Mouse (Mus musculus): ENCODE results near the gene Gm4131. TPM values are rescaled to one million over a fixed set of nuclear protein-coding genes. Genes with fewer than 3 reads are reported as not detected.

Gene Gm4131
- total and polyA plus RNA-seq, 2 experiments from 2014 or later, result 0.22 TPM; not detected in 1

GRCm38 (mm10) chr14:62454760-62455569 is 111.8 kb downstream of the Gm4131 start:
- Histone ChIP-seq H3K4me3 (ENCODE audit: low read depth, low read length) (0 out of 2 replicates have a peak overlapping the region, but pooled peaks have one; percentile 22), H3K4me1 (ENCODE audit: insufficient read depth) (peaks cover 24% of the 10 kb centered on the region), H3K9me3 (ENCODE audit: low read length) (no peaks in the 10 kb centered on the region), H3K9ac (0 out of 2 replicates have a peak overlapping the region, but pooled peaks have one; percentile 35), H3K27me3 (ENCODE audit: insufficient read depth, low read length) (no peaks in the 10 kb centered on the region), H3K27ac (ENCODE audit: low read depth, low read length) (peak overlapping the region; percentile 37), H3K36me3 (ENCODE audit: insufficient read depth) (no peaks in the 10 kb centered on the region), H3K4me2 (ENCODE audit: low read depth) (peak overlapping the region; percentile 41)
- DNase-seq (peak; percentile 81), ATAC-seq (peak; percentile 78)
- no peak; the same call in 1 of the 2 replicates for TF ChIP-seq CTCF (IDR thresholded peaks at IDR 0.05; ENCODE audit: low read depth)
- 17% methylated on average over 9 of the region's 9 CpGs for WGBS

GRCm38 (mm10) chr14:62454136-62454535 is 112.6 kb downstream of the Gm4131 start:
- H3K9me3 ChIP-seq (ENCODE audit: low read length), result no peaks in the 10 kb centered on the region
- H3K4me1 ChIP-seq (ENCODE audit: insufficient read depth), result peaks cover 24% of the 10 kb centered on the region
- H3K36me3 ChIP-seq (ENCODE audit: insufficient read depth), result no peaks in the 10 kb centered on the region
- no peak overlapping the region for H3K4me3 ChIP-seq (ENCODE audit: low read depth, low read length)
- H3K4me2 ChIP-seq (ENCODE audit: low read depth), result no peak overlapping the region
- no peak overlapping the region for H3K27ac ChIP-seq (ENCODE audit: low read depth, low read length)
- no peak for TF ChIP-seq CTCF (IDR thresholded peaks at IDR 0.05; ENCODE audit: low read depth)
- ATAC-seq, result no peak
- peak; percentile 17 for DNase-seq
- no peak overlapping the region for H3K9ac ChIP-seq
- H3K27me3 ChIP-seq (ENCODE audit: insufficient read depth, low read length), result no peaks in the 10 kb centered on the region
- 22% methylated on average over 3 of the region's 3 CpGs for WGBS

DNA sequence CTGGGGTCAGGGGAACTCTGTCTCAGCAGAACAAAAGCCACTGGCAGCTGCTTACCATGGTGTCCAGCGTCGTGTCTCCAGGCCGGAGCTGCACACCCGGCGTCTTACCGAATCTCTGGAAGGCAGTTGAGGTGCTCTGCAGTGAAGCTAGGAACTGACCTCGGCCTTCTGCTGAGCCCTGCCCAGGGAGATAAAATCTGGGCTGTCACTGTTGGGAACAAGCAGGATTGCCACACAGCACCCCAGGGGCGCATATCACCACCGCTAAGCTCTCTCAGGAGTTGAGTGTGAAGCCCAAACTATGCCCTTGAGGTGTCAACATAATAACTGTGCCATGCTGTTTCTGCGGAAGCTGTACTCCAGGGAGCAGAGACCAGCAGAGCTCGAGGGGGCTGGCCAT is 113.4 kb downstream of the Gm4131 start:
- TF ChIP-seq CTCF (IDR thresholded peaks at IDR 0.05; ENCODE audit: low read depth), result no peak
- DNase-seq (no peak), ATAC-seq (no peak)
- Histone ChIP-seq H3K9me3 (ENCODE audit: low read length) (no peaks in the 10 kb centered on the region), H3K36me3 (ENCODE audit: insufficient read depth) (no peaks in the 10 kb centered on the region), H3K27ac (ENCODE audit: low read depth, low read length) (no peak overlapping the region), H3K4me1 (ENCODE audit: insufficient read depth) (peaks cover 24% of the 10 kb centered on the region), H3K9ac (no peak overlapping the region), H3K4me2 (ENCODE audit: low read depth) (no peak overlapping the region), H3K27me3 (ENCODE audit: insufficient read depth, low read length) (no peaks in the 10 kb centered on the region), H3K4me3 (ENCODE audit: low read depth, low read length) (no peak overlapping the region)
- 83% methylated on average over 11 of the region's 11 CpGs for WGBS

- TF ChIP-seq CTCF (IDR thresholded peaks at IDR 0.05; ENCODE audit: low read depth), result no peak
- H3K27me3 ChIP-seq (ENCODE audit: insufficient read depth, low read length), result no peaks in the 10 kb centered on the region
- no peak overlapping the region for H3K4me2 ChIP-seq (ENCODE audit: low read depth)
- 88% methylated on average over 1 of the region's 1 CpGs for WGBS
- H3K36me3 ChIP-seq (ENCODE audit: insufficient read depth), result no peaks in the 10 kb centered on the region
- no peaks in the 10 kb centered on the region for H3K9me3 ChIP-seq (ENCODE audit: low read length)
- no peak overlapping the region for H3K4me3 ChIP-seq (ENCODE audit: low read depth, low read length)
- no peak overlapping the region for H3K27ac ChIP-seq (ENCODE audit: low read depth, low read length)
- peaks cover 15% of the 10 kb centered on the region; the same call in 1 of the 2 replicates for H3K4me1 ChIP-seq (ENCODE audit: insufficient read depth)
- no peak overlapping the region for H3K9ac ChIP-seq
- ATAC-seq, result no peak
- no peak for DNase-seq
These were observed 116.0 kb downstream of the Gm4131 start for GRCm38 (mm10) chr14:62450706-62451105.

DNA sequence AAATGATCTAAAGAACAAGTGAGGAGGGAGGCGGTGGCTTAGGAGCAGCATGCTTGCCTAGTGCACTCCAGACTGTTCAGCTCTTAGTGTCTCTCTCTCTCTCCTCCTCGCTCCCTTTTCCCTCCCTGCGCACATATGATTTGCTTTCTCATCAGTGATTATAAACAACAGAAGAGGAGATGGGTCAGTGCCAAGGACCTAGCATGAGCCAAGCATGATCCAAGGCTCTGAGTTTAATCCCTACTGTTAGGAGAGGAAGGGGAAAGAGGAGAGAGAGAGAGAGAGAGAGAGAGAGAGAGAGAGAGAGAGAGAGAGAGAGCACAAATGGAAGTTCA is 119.5 kb downstream of the Gm4131 start:
- 33% methylated on average over 3 of the region's 3 CpGs for whole genome bisulfite sequencing
- H3K4me2 ChIP-seq (ENCODE audit: low read depth), result no peak overlapping the region
- H3K27me3 ChIP-seq (ENCODE audit: insufficient read depth, low read length), result no peaks in the 10 kb centered on the region
- DNase-seq (peak; percentile 63), ATAC-seq (peak; percentile 74)
- no peak overlapping the region for H3K4me3 ChIP-seq (ENCODE audit: low read depth, low read length)
- H3K27ac ChIP-seq (ENCODE audit: low read depth, low read length), result no peak overlapping the region
- H3K9ac ChIP-seq, result no peak overlapping the region
- H3K9me3 ChIP-seq (ENCODE audit: low read length), result no peaks in the 10 kb centered on the region
- H3K36me3 ChIP-seq (ENCODE audit: insufficient read depth), result no peaks in the 10 kb centered on the region
- no peak for TF ChIP-seq CTCF (IDR thresholded peaks at IDR 0.05; ENCODE audit: low read depth)
- H3K4me1 ChIP-seq (ENCODE audit: insufficient read depth), result no peaks in the 10 kb centered on the region

DNA sequence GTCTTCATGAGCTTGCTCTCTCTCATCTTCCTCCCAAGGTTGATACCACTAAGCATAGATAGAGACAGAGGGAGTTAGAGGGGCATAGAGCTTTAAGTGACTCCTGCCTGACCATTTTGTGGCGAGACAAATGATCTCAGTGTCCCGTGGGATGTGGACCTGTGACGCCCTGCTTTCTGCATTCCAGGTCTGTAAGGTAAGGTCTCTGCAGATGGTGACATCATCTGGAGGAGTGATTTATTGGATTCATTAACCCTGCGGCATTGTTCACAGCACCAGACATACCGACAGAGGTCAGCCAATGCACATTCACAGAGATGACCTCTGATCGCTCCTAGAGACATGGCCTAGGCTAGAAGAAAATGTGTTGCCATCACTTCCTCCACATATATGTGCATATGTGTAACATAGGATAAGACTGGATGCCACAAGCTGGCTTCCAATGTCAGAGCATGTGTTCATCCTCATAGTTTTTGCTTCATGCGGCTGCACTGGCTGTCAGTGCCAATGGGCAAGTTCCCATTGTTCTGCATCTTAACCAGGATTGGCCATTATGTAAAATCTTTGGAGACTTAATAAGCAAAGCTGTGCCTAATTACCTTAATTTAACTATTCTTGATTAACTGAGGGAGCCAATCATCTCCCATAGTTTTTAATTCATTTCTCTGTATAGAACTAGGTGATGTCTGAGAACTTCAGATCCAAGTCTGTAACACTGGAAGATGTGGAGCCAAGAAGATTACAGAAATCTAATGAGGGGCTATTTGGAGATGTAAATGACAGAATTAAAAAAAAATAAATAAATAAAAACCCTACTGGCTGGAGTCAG is 120.1 kb downstream of the Gm4131 start:
- H3K4me1 ChIP-seq (ENCODE audit: insufficient read depth), result no peaks in the 10 kb centered on the region
- TF ChIP-seq CTCF (IDR thresholded peaks at IDR 0.05; ENCODE audit: low read depth), result no peak
- no peak overlapping the region for H3K9ac ChIP-seq
- no peaks in the 10 kb centered on the region for H3K27me3 ChIP-seq (ENCODE audit: insufficient read depth, low read length)
- H3K9me3 ChIP-seq (ENCODE audit: low read length), result no peaks in the 10 kb centered on the region
- no peak overlapping the region for H3K4me2 ChIP-seq (ENCODE audit: low read depth)
- H3K36me3 ChIP-seq (ENCODE audit: insufficient read depth), result no peaks in the 10 kb centered on the region
- DNase-seq (peak; percentile 11), ATAC-seq (no peak; the same call in 1 of the 2 replicates)
- H3K27ac ChIP-seq (ENCODE audit: low read depth, low read length), result no peak overlapping the region
- no peak overlapping the region for H3K4me3 ChIP-seq (ENCODE audit: low read depth, low read length)
- WGBS, result 52% methylated on average over 7 of the region's 7 CpGs
